Mouse (Mus musculus): ENCODE results near the gene Rfwd3. TPM values are rescaled to one million over a fixed set of nuclear protein-coding genes. Genes with fewer than 3 reads are reported as not detected.

Gene Rfwd3
- polyA plus RNA-seq (2015; fragmentation: Illumina TruSeq; extraction: RNeasy Lipid Tissue Mini Kit (QIAGEN cat#74804); ENCODE audit: low read depth, low replicate concordance) = 17.0 TPM

GRCm38 (mm10) chr8:111299821-111300568 is at the start of gene Rfwd3:
Gene Rfwd3, minus strand, starts transcription at chr8:111300222.

GRCm38 (mm10) chr8:111337890-111338347 is 37.9 kb upstream of the Rfwd3 start, which contains the start of gene Mlkl:
Gene Mlkl, minus strand, starts transcription at chr8:111338177.

DNA sequence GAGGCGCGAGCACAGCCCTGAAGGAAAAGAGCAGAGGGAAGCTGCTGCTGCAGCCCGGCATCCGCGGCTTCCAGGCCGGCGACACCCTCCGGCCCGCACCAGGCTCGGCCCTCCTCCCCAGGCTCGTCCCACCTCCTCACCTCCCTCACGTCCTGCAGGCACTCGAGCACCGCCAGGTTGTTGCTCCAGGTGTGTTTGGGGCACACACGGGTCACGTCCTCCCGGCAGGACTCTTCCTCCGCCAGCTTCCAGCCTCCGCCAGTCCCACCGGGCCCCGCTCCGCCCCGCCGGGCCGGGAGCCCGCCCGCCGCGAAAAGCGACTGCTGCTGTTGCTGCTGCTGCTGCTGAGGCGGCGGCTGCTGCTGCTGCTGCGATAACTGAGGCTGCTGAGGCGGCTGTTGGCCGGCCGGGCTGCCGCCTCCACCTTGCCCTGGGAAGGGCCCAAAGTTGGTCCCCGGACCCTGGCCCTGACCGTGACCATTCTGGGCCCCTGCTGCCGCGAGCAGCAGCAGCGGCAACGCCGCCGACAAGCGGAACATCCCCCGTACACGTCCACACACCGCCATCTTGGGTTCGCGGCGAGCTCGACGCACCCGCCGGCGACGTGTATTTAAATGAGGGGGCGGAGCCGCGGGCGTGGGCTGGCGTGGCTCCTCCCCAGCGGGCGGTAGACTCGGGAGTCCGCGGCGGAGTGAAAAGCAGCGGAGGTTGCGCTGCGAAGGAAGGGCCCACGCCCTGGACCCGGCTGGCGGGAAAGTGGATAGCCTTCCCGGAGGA is 41.2 kb downstream of the Rfwd3 start, which contains the start of gene Glg1:
TSS of gene Glg1 (minus strand) at position 586 of the 777 bp plus-strand sequence.

Other genes starting within 250 kb of the Rfwd3 start
- gene Exosc6, start 243.9 kb downstream of the Rfwd3 start, polyA plus RNA-seq (2015; fragmentation: Illumina TruSeq; extraction: RNeasy Lipid Tissue Mini Kit (QIAGEN cat#74804); ENCODE audit: low read depth, low replicate concordance) = not detected
- gene Clec18a, start 207.8 kb downstream of the Rfwd3 start, polyA plus RNA-seq (2015; fragmentation: Illumina TruSeq; extraction: RNeasy Lipid Tissue Mini Kit (QIAGEN cat#74804); ENCODE audit: low read depth, low replicate concordance) = 4.3 TPM
- 16.4 TPM for gene Pdpr, start 205.6 kb downstream of the Rfwd3 start, polyA plus RNA-seq (2015; fragmentation: Illumina TruSeq; extraction: RNeasy Lipid Tissue Mini Kit (QIAGEN cat#74804); ENCODE audit: low read depth, low replicate concordance)
- 77.5 TPM for gene Glg1, start 41.0 kb downstream of the Rfwd3 start, polyA plus RNA-seq (2015; fragmentation: Illumina TruSeq; extraction: RNeasy Lipid Tissue Mini Kit (QIAGEN cat#74804); ENCODE audit: low read depth, low replicate concordance)
- 0.31 TPM for gene Mlkl, start 38.0 kb upstream of the Rfwd3 start, polyA plus RNA-seq (2015; fragmentation: Illumina TruSeq; extraction: RNeasy Lipid Tissue Mini Kit (QIAGEN cat#74804); ENCODE audit: low read depth, low replicate concordance)
- 44.5 TPM for gene Fa2h, start 93.6 kb upstream of the Rfwd3 start, polyA plus RNA-seq (2015; fragmentation: Illumina TruSeq; extraction: RNeasy Lipid Tissue Mini Kit (QIAGEN cat#74804); ENCODE audit: low read depth, low replicate concordance)
- gene Wdr59, start 221.9 kb upstream of the Rfwd3 start, polyA plus RNA-seq (2015; fragmentation: Illumina TruSeq; extraction: RNeasy Lipid Tissue Mini Kit (QIAGEN cat#74804); ENCODE audit: low read depth, low replicate concordance) = 16.3 TPM
- 111 TPM for gene Znrf1, start 235.9 kb upstream of the Rfwd3 start, polyA plus RNA-seq (2015; fragmentation: Illumina TruSeq; extraction: RNeasy Lipid Tissue Mini Kit (QIAGEN cat#74804); ENCODE audit: low read depth, low replicate concordance)

Measured in brain, adult 10 weeks (tissue).